Mouse (Mus musculus) testis, postnatal 10 days (tissue): Measurements from ENCODE around the gene Ptpru.
A peak's percentile ranks its signal among the peaks of the same experiment; 100 is the strongest.
"Not testable (repeated sequence)": the region's sequence is repeated elsewhere in the genome, so short reads cannot be mapped to it uniquely, and the experiment has no call there.

Experiments
- DNase-seq: peaks from one replicate; pipeline ENCODE4 v3.0.0; 2021; ENCODE audit warnings: low spot score

Ptpru gene

DNA sequence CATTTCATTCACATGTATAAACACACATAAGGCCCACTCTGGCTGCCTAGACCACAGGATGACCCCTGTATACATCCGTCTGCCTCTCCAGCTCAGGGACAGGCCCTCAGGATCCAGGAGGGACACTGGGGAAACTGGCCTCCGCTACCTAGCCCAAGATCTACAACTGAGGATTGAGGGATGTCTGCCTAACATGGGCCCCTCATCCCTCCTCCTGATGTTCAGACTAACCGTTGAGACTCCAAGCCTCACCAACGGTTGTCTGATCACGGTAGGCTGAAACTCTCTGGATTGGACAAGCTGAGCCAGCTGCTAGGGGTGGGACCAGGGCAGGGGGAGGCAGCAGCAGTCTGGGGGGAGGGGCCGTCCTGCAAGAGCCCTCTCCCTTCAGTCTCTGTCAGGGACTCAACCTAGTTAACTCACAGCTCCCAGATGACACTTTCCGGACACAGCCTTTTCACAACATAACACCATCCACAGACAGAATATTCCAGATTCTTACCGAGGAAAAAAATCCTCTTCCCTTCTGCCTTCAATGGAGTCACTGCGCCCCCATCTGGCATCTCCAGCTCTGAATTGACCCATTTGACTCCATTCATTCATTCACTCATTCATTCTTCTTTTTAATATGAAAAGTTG lies 4.0 kb downstream of the Ptpru start:
- peak; percentile 58 for DNase-seq

DNA sequence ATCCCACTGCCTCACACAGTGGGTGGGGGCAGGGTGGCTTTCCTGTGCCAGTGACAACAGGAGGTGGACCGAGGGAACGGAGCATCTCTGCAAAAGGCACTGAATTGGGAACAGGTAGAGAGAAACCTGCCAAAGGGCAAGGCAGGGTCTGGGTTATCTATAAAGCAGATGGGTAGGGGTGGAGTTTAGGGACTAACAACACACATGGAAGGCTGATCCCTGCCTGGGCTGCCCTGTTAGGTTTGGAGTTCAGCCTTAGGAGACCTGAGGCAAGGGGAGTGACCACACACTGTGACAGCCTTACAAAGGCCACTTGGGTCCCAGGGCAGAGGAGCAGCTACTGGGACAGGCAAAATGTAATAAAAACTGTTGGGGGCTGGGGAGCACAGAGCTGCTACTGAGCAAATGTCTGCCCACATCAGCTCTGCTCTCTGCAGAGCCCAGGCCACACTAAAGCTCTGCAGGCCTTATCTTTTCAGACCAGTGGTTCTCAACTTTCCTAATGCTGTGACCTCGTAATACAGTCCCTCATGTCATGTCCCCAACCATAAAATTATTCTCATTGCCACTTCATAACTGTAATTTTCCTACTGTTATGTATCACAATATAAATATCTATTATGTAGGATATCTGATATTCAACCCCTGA lies 5.2 kb downstream of the Ptpru start:
- no peak for DNase-seq

DNA sequence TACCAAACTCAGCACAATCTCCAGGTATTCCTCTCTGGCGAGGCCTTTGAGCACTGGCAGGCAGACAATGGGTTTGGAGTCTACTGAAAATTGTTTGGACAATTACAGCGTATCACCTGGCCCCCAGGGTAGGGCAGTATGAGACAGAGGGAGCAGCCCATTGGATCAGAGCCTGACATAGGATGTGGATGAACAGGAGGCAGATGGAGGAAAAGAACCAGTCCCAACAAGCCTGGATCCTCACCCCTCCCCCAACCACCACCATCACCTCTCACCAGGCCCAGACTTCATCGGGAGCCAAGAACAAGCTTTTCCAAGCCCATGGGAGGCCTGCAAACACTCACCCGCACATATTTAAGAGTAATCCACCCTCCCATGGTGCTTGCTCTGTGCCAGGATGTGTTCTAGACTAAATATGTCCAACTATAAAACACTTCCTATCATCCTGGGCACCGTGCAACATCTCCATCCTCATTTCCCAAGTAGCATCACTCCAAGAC lies 6.5 kb downstream of the Ptpru start:
- no peak for DNase-seq

GRCm38 (mm10) chr4:131829123-131829522 lies 9.0 kb downstream of the Ptpru start:
- no peak for DNase-seq

DNA sequence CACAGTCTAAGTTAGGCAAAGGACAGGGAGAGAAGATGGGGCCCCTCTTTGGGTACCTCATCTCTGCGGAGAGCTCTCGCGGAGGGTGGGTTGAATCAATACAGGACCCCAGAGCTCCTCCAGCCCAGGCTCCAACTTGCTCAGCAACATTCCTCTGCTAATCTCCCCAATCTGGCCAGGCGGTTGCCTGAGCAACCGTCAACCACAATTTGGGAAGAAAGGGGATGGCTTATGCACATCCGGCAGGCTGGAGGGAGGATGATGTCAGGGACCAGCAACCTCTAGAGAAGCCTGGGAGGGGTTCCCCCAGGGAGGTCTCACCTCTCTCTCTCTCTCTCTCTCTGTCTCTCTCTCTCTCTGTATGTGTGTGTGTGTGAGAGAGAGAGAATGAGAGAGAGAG lies 11.2 kb downstream of the Ptpru start:
- no peak for DNase-seq

GRCm38 (mm10) chr4:131825830-131826229 lies 12.3 kb downstream of the Ptpru start:
- no peak for DNase-seq

DNA sequence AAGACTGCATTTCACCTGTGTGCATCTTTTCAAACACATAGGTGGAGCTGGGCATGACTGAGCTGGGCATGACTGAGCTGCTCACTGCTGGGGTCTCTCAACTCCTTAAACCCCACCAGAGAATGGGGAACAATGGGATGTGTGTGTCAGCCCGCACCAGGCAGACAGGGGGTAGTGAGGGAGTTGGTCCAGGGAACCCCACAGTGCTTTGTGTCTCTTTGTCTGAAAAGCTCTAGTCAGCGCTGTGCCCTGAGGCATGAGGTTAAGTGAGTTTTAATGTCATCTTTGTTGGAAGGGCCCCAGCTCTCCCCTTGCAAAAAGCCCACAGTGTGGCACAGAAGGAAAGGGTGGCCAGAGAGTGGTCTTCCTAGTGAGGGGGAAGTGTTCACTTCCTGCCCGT lies 13.1 kb downstream of the Ptpru start:
- no peak for DNase-seq

DNA sequence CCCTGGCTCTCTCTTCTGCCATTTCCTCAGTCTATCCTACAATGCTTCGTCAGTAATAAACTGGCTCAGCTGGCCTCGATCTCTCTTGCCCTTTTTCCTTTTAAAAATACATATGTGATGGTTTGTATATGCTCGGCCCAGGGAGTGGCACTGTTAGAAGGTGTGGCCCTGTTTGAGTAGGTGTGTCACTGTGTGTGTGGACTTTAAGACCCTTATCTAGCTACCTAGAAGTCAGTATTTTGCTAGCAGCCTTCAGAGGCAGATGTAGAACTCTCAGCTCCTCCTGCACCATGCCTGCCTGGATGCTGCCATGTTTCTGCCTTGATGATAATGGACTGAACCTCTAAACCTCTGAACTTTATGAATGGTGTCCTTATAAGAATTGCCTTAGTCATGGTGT lies 15.5 kb downstream of the Ptpru start:
- no peak for DNase-seq

DNA sequence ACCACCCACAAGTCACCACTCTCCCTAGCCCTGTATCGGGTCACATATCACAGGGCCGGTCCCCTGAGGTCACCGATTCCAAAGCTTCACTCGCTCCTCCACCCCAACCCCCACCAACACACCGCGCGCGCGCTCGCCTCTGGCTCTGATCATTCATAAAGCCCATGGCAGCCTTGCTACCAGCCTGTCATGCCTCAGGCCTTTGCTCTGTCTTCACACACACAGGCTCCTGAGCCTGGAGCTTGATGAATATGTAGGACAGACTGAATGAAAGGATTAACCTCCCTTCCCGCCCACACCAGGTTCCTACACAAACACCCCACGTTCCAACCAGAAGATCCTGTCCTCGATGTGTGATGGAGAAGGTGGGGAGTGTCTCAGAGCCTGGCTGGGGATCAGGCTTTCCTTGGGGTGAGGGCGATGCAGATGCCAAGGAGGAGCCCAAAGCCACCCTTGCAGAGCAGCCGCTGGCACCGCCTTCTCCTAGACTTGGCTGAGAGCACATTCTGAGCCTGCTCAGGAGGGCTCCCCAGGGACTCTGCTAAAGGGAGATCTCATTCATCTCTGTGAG lies 16.8 kb downstream of the Ptpru start:
- DNase-seq = no peak

- DNase-seq = no peak
These were observed 19.2 kb downstream of the Ptpru start for GRCm38 (mm10) chr4:131818926-131819325.

DNA sequence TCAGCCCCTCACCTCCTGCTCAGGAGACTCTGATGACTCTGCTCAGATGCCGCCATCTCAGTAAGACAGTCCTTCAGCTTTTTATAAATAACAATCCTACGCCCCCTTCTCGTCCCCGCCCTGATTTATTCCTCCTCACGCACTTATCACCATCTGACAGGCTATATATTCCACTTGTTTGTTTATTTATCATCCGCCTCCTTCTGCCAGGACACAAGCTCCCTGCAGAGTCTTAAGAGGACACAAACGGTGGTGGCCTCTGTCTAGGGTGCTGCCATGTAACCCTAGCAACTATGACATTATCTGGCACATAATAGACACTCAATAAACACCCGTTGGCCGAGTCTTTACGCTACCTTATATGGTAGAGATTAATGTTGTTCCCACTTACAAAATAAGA lies 22.3 kb downstream of the Ptpru start:
- no peak for DNase-seq

DNA sequence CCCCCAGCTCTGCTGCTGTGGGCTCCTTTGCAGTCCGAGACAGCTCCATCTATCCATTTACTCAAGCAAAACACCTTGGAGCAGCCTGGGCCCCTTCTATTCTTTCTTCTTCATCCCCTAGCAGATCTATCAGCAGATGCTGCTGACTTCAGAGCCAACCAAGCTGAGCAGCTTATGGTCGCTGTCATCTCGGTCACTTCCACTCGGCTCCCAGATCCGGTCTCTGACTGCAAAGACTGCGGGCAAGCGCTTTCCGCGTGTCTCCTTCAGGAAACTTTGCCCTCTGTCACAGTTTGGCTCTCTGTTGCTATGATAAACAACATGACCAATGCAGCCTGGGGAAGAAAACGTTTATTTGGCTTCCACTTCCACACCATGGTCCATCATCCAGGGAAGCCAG lies 23.2 kb downstream of the Ptpru start:
- DNase-seq = no peak

DNA sequence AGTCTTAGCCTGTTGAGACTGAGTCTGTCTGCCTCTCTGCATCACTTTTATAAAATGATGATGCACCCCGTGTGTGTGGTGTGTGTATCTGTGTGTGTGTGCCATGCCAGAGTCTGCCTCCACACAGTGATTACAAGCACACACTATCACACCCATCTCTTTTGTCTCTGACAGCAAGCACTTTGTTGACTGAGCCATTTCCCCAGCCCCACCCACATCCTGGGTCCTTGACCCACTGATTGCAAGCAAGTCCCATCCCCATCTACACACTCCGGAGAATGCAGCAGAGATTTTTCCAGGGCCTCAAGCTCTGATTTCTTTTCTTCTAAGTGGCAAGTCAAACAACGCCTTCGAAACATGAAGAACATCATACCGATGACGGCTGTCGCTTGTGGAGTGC lies 24.3 kb downstream of the Ptpru start:
- DNase-seq = no peak

GRCm38 (mm10) chr4:131812458-131812857 lies 25.6 kb downstream of the Ptpru start:
- DNase-seq = no peak

GRCm38 (mm10) chr4:131805255-131805654 lies 32.8 kb downstream of the Ptpru start:
- DNase-seq = no peak

GRCm38 (mm10) chr4:131804732-131805131 lies 33.4 kb downstream of the Ptpru start:
- DNase-seq = not testable (repeated sequence)

DNA sequence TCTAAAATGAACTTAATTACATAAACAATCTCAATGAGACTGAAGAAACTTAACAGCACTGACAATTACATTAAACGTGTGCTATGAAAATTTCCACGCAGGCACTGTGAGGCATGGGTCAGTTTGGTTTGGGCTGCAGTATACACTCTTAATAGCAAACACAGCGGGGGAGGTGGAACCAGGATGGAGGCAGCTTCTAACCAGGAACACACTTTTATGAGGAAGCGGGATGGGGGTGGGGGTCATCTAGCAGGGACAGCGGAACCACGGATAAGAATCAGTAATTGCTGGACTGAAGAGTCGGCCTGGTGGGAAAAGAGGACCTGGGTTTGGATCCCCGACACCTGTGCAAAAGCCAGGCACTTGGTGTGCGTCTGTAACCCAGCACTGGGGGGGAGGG lies 34.2 kb downstream of the Ptpru start:
- no peak for DNase-seq

- no peak for DNase-seq
These were observed 39.1 kb downstream of the Ptpru start for GRCm38 (mm10) chr4:131798968-131799367.

- no peak for DNase-seq
These were observed 40.2 kb downstream of the Ptpru start for GRCm38 (mm10) chr4:131797920-131798319.

DNA sequence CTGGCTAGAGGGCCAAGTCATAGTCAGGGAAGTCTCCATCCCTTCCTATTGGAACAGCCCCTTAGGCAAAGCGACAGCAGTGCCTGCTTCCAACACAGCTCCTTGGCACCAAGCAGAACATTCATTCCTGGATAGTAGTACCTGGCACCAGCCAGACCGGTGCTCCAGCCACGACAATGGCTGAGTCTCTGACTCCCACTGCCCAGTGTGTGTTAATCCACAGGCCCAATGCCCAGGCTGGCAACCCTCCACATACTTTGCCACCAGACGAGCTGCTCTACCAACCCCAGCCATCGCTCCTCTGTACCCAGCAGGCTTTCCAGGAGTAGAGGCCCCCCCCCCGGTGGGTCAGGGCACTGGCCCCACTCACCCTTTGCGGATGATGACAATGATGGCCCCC lies 40.6 kb downstream of the Ptpru start:
- DNase-seq = no peak

GRCm38 (mm10) chr4:131796312-131797080 lies 41.6 kb downstream of the Ptpru start:
- no peak for DNase-seq

DNA sequence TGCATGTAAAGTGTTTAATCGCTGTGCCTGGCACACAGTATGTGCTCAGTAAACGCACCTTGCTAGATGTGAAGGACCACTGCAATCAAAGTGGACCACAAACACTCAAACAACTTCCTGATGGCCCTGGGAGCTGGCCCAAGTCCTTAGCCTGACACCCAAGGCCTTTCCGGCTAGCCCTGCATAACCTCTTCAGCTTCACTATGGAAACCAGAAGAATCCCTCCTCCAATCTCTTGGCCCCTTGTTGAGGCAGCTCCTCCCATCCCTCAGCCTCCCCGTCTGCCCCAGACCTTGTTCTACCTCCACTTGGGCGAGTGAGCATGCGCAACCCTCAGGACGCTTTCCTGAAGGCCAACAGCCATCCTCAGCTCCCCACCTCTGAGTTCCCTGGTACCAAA lies 51.3 kb downstream of the Ptpru start:
- DNase-seq = no peak

GRCm38 (mm10) chr4:131784034-131784433 lies 54.1 kb downstream of the Ptpru start:
- peak; percentile 70 for DNase-seq
